Mouse (Mus musculus): ENCODE results near the gene Tifab.

DNA sequence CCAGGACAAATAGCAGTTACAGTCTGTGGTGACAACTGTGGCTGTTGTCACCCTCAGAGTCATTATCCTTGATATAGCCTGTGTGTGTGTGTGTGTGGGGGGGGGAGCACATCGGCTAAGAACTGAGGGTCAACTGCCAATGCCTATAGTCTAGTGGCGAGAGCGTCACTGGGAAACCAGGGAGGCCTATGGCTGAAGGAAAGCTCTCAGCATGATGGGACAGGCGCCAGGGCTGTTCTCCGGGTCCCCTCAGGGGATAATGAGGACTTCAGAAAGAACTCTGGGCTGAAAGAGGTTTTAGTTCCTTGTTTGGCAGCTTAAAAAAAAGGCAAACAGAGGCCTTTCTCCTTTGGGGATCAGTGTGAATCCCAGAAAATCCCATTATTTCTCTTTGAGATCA is 35.9 kb upstream of the Tifab start:
- no peak for TF ChIP-seq POLR2A (IDR thresholded peaks at IDR 0.05; ENCODE audit: low read depth, low read length)
- no peak for TF ChIP-seq CTCF (IDR thresholded peaks at IDR 0.05; ENCODE audit: extremely low read depth, insufficient read length, insufficient replicate concordance, low read depth, low read length)

All from small intestine, adult 2 months (tissue).